Mouse (Mus musculus): ENCODE data around the gene Fkbp5.
"Not testable (repeated sequence)": the region's sequence is repeated elsewhere in the genome, so short reads cannot be mapped to it uniquely, and the experiment has no call there.

The Fkbp5 gene

DNA sequence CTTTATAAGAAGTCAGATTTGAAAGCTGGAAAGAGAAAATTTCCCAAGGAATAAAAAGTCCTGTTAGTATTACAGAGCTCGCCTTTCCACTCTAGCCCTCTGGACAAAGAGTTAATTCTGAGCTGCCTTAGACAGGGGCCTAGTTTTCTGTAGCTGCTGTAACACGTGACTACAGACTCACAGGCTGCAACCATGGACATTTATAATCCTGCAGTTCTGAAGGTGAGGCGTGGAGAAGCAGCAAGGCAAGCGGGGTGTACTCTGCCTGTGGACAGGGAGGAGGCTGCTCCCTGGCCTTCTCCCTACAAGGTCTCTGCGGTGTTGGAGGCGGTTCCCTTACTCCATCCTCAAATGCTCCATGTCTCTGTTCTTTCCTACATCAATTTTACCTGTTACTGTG lies 64.4 kb downstream of the Fkbp5 start:
- peak; percentile 84 for DNase-seq

DNA sequence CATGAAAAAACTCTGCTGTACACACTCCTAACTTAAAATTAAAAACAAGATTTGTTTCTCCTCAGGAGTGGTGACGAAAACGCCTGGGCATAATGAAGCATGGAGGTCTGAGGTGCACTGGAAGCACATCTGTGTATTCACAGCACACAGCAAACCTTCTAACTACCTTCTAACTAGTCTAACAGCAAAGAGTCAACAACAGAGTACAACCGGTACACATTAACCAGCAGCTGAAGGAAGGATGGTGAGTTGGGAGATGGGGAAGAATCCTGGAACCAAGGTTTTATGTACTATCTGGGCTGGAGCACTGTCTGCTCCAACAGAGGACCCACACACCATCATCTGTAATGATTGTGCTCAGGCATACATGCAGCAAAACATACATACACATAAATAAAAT lies 65.4 kb downstream of the Fkbp5 start:
- DNase-seq, result peak; percentile 63

GRCm38 (mm10) chr17:28451487-28451886 lies 65.8 kb downstream of the Fkbp5 start:
- peak; percentile 59 for DNase-seq

DNA sequence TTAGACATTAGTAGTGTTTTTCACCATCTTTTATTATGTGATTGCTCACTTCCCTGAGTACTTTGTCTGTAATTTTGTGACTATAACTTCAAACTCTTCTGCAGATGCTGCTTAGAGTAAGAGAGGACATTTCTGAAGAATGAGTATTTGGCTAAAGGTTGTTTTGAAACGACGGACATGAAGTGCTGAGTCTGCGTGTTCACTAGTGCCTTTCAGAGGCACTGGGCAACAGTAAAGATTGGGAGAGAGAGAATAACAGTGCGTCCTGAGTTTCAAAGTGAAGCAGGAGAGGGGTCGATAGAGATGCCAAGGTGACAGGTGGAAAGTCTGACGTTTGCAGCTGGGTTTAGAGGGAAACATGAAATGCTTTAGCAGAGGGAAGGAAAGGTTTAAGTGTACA lies 69.1 kb downstream of the Fkbp5 start:
- DNase-seq, result no peak

DNA sequence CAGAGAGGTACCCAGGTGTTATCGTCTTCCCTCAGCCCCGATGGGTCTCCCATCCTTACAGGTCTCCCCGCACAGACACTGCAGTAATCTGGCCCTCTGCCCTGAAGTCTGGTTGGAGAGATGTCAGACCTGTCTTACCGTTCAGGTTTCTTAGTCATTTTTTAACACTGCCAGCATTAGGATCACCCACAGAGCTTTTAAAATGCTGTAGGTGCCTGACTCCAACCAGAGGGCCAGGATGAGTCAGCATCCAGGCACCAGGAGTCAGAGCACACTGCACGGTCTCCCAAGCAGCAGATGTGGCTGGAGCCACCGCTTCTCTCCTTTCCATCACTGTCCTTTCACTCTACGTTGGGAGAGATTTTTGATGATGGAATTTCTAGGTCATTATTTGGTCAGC lies 69.5 kb downstream of the Fkbp5 start:
- no peak for DNase-seq

DNA sequence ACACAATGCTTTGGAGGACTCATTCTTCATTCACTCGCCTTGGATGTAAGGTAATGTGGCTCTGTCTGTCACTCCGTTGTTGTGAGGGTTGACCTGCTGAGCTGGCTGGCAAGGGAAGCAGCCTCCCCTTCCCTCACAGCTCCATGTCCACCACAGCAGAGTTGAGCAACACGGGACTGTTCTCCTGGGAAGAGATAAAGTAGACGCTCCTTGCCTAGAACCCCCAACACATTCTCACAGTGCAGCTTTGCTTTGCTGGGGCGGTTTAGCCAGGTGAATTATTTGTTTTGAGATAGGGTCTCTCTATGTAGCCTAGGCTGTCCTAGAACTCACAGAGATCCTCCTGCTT lies 70.5 kb downstream of the Fkbp5 start:
- DNase-seq, result no peak

DNA sequence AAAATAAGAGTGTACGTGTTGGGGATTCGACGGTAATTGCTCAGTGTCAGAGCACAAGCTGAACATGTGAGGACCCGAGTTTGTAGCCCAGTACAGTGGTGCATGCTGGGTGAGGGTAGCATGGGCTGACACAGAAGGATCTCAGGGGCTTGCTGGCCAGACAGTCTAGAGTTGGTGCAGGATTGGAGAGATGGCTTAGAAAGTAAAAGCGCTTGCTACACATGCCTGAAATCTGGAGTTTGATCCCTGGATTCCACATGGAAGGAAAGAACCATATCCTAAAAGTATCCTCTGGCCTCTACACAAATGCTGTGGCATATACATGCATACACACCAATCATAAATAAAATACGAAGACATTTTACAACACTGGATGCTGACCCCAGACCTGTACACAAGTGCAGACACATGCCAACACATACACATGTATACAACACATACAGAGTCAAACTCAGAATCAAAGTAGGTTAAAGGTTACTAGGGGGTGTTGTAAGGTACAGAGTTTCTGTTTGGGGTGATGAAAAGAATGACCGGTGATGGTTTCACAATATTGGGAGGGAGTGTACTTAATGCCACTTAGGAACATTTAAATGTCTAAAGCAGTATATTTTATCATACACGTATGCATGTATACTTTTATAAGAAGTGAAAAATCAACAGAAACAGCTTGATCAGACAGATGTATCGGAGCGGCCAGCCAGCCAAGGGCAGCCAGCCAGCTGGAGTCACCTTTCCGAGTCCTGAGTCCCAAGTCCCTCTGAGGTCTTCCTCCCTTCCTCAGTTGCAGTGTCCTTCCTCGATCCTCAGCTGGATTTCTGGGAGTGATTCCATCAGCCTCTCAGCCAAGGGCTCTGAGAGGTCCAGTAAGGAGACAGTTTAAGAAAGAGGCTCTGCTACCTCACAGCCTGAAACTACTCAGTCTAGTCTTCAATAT lies 71.2 kb downstream of the Fkbp5 start:
- peak; percentile 96 for DNase-seq

DNA sequence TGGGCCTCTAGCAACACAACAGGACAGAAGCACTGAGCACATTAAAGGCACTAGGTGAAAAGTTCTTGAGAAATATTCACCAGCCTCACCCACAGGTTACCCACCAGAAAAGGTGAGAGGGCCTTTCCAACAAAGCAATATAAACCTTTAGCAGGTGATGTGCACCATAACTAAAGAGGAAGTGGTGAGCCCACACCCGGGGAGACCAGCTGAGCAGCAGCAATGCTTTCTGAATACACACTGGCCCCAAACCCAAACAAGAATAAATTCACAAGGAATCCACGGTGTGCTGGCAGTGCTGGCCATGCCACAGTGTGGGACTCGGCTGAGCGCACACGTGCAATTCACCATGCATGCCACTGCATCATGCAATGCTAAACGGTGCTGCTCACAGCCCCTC lies 74.7 kb downstream of the Fkbp5 start:
- DNase-seq, result no peak

GRCm38 (mm10) chr17:28438342-28439115 lies 78.8 kb downstream of the Fkbp5 start:
- DNase-seq, result no peak

GRCm38 (mm10) chr17:28437938-28438337 lies 79.4 kb downstream of the Fkbp5 start:
- no peak for DNase-seq

DNA sequence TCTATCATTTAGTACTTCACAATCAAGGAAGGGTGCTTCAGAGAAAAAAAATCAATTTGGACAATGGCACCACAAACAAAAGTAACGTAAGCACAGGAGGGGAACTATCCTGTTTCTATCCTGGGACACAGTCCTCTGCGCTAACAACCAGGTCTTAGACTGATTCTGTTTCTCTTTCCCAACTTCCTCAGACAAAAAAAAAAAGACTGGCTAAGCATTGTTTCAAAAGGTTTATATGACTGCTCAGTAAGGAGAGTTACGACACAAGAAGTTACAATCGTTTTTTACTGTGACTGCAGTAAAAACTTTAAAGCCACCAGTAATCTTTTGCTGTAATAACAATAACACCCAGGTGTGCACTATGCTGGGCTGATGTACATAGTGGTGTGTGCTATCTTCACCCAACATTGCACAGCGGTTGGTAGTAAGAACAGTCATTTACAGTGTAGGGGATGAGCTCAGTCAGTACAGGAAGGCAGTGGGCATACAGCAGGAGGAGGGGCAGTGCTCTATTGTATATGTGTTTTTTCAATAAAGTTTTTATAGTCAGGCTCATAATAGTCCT lies 82.3 kb downstream of the Fkbp5 start:
- no peak for DNase-seq

GRCm38 (mm10) chr17:28433029-28433428 lies 84.3 kb downstream of the Fkbp5 start:
- peak; percentile 88 for DNase-seq

DNA sequence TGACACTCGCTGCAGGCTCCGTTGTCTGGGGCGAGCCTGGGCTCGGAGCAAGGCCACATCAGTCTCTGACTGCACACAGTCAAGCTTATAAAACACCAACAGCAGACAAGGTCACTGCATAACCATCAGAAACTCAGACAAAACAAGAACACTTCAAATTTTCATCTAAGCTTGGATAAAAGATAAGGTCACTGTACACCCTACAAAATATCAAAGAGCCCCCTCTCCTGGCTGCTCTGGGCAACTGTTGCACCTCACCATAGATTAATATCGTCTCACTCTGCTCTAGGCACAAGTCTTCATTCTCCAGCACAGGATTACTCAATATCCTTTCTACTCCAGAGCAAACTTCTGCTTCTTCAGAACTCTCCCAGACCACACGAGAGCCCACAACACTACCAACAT lies 85.4 kb downstream of the Fkbp5 start:
- DNase-seq, result no peak

GRCm38 (mm10) chr17:28431038-28431437 lies 86.3 kb downstream of the Fkbp5 start:
- no peak for DNase-seq

DNA sequence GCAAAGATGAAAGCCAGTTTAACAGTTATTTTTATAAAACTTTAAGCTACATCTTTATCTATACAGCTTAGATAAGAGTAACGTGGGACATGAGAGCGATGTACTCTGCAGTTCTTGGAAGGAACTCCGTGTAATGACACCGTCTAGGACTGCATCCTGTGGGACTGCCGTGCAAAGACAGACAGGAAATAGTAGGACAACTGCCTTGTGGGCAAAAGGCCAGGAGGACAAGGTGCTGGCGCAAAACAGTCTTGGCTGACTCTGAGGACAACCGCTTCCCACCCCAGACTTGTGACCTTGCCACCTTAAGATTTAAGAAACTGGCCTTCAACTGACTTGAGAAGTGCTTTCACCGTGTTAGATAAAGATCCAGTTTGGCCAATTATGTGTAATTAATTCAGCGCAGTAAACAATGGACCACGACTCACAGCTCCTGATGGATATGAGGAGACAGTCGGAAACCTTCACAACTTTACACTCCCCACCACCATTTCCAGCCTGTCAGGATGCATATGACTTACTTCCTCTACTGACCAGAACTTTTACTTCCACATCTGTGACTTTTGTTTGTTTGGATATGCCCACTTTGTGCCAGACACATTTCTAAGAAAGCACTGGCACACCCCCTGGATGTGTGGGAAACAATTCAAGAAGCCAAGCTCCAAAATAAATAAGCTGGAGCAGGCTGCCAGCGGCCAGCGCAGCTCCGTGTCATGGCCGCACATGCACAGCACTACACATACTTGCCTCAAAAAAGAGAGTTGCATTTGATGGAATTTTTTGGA lies 88.7 kb downstream of the Fkbp5 start:
- DNase-seq, result peak; percentile 98

GRCm38 (mm10) chr17:28427666-28428065 lies 89.7 kb downstream of the Fkbp5 start:
- DNase-seq, result no peak

DNA sequence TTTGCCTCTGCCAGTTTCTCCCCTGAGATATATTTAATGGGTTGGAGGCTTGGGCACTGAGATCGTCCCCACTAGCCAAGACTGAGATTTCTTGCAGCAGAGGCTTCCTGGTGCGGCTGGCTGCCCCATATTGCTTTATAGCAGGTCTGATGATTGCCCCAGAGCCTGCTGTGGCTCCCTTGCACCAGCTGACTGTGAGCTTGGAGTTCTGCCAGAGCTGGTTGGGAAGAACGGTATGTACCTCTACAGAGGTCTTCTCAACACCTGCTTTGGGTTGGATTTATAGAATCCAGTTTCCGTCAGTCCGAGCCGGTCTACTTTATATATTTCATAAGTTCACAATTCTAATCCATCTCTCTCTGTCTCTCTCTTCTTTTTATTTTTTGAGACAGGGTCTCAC lies 93.0 kb downstream of the Fkbp5 start:
- peak; percentile 97 for DNase-seq

GRCm38 (mm10) chr17:28421071-28421470 lies 96.3 kb downstream of the Fkbp5 start:
- no peak for DNase-seq

- peak; percentile 98 for DNase-seq
Observed at GRCm38 (mm10) chr17:28420229-28421051, 96.9 kb downstream of the Fkbp5 start.

- DNase-seq, result peak; percentile 95
Observed at GRCm38 (mm10) chr17:28419636-28420035, 97.7 kb downstream of the Fkbp5 start.

DNA sequence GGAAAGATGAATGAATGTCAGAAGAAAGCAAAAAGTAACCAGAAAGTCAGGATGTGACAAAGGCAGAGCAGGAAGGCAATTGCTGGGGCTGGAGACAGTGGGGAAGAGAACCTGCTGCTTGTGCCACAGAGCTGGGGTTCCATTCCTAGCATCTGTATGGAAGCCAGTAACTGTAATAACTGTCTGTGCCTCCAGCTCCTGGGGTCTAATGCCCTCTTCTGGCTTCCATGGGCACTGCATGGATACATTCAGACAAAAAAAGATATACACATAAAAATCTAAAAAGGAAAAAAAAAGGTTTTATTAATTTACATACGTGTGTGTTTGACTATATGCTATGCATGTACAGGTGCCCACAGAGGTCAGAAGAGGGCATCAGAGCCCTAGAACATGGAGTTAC lies 98.4 kb downstream of the Fkbp5 start:
- DNase-seq, result no peak

- not testable (repeated sequence) for DNase-seq
Observed at GRCm38 (mm10) chr17:28418481-28418880, 98.8 kb downstream of the Fkbp5 start.
